Mouse (Mus musculus): ENCODE results near the gene Kdm4a. TPM values are rescaled to one million over a fixed set of nuclear protein-coding genes. Genes with fewer than 3 reads are reported as not detected.

The Kdm4a gene
- 52.8 and 61.5 TPM in 2 replicates for total RNA-seq (2023)

GRCm38 (mm10) chr4:118179467-118180300, at the start of gene Kdm4a:
TSS of gene Kdm4a (minus strand) at chr4:118180043.

GRCm38 (mm10) chr4:118134485-118135365, 45.1 kb downstream of the Kdm4a start, which contains the start of gene St3gal3:
TSS of gene St3gal3 (minus strand) at chr4:118134914.

Other genes with a start within 250 kb of the Kdm4a start
- 6.4 and 6.8 TPM in 2 replicates for gene St3gal3, start 45.1 kb downstream of the Kdm4a start, total RNA-seq (2023)
- not detected in 2 replicates for gene Ptprf, start 111.4 kb upstream of the Kdm4a start, total RNA-seq (2023)
- 47.4 and 66.0 TPM in 2 replicates for gene Szt2, start 229.2 kb upstream of the Kdm4a start, total RNA-seq (2023)
- 59.6 and 78.4 TPM in 2 replicates for gene Med8, start 229.3 kb upstream of the Kdm4a start, total RNA-seq (2023)
- gene Elovl1, start 248.1 kb upstream of the Kdm4a start, total RNA-seq (2023) = 92.8 and 98.4 TPM in 2 replicates